Mouse (Mus musculus): Measurements from ENCODE around the gene Tcaim.

GRCm38 (mm10) chr9:122865697-122866166, 60.4 kb downstream of the Tcaim start, which contains the start of gene Zfp445:
- TF ChIP-seq CTCF (IDR thresholded peaks at IDR 0.05; ENCODE audit: control insufficient read depth, insufficient read depth, low read length) (no peak), POLR2A (IDR thresholded peaks at IDR 0.05; ENCODE audit: borderline replicate concordance, control insufficient read depth, low read depth, low read length) (peak; percentile 57; the same call in 1 of the 2 replicates)

Measured in bone marrow, adult 2 months (tissue).